Mouse (Mus musculus) liver, postnatal 0 days (tissue): ENCODE measurements at regions not wholly inside any gene's neighbourhood (a gene's known extent, or its start where the extent isn't known, plus 50 kb on each side); places are given as distances from the start of the nearest gene placed in this dataset.
A peak's percentile ranks its signal among the peaks of the same experiment; 100 is the strongest.

Experiments used
- ATAC-seq: fragments of 200-750 bp; cut with Nextera tagmentation; 2 replicates; pipeline ENCODE4 v1.8.0; 2017; ENCODE audit warnings: mild to moderate bottlenecking, moderate library complexity
- DNase-seq: peaks from one replicate; pipeline ENCODE4 v3.0.0-alpha.2; 2016
- H3K27ac ChIP-seq: fragments of 300-500 bp; sonication (generic); 2 replicates; pipeline ENCODE4 v1.5.1; 2014; ENCODE audit warnings: antibody characterized with exemption, moderate library complexity, mild to moderate bottlenecking, low read depth
- H3K27me3 ChIP-seq: fragments of 300-500 bp; sonication (generic); 2 replicates; pipeline ENCODE4 v1.6.1; 2014; ENCODE audit warnings: low read length, control low read depth, mixed read lengths; ENCODE audit not compliant: insufficient read depth
- H3K36me3 ChIP-seq: fragments of 300-500 bp; sonication (generic); replicated peaks from 2 replicates; pipeline ENCODE4 v1.6.1; 2014; ENCODE audit warnings: mild to moderate bottlenecking, control low read depth, low read length, moderate library complexity, mixed read lengths; ENCODE audit not compliant: insufficient read depth
- H3K4me1 ChIP-seq: fragments of 300-500 bp; sonication (generic); 2 replicates; pipeline ENCODE4 v1.6.1; 2014; ENCODE audit warnings: antibody characterized with exemption, mild to moderate bottlenecking, control low read depth; ENCODE audit not compliant: insufficient read depth
- H3K4me2 ChIP-seq: fragments of 300-500 bp; sonication (generic); 2 replicates; pipeline ENCODE4 v1.6.1; 2014; ENCODE audit warnings: low read depth, mild to moderate bottlenecking, low read length, moderate library complexity, mixed read lengths
- H3K4me3 ChIP-seq: fragments of 300-500 bp; sonication (generic); 2 replicates; pipeline ENCODE4 v1.5.1; 2014; ENCODE audit warnings: low read depth, low read length
- H3K9ac ChIP-seq: fragments of 300-500 bp; sonication (generic); replicated peaks from 2 replicates; pipeline ENCODE4 v1.6.1; 2014; ENCODE audit warnings: mild to moderate bottlenecking, moderate library complexity
- H3K9me3 ChIP-seq: fragments of 300-500 bp; sonication (generic); 2 replicates; pipeline ENCODE4 v1.6.1; 2016; ENCODE audit warnings: mild to moderate bottlenecking, control low read depth, low read length, mixed read lengths
- CTCF ChIP-seq: sonication (generic); IDR thresholded peaks from 2 replicates; pipeline ENCODE4 v1.5.1; 2016; ENCODE audit warnings: antibody characterized with exemption, low read depth
- EP300 ChIP-seq: IDR thresholded peaks from 2 replicates; pipeline ENCODE4 v1.6.1; 2016; ENCODE audit warnings: antibody characterized with exemption, low read depth, mild to moderate bottlenecking
- WGBS: fragments of 180-500 bp; shearing (Covaris S2); extraction: QIAGEN DNeasy Blood & Tissue Kit; methylation state at CpG from one replicate; pipeline ENCODE4 v1.1.7; 2014; ENCODE audit not compliant: insufficient replicate concordance; 5-methylcytosine and 5-hydroxymethylcytosine counted together

DNA sequence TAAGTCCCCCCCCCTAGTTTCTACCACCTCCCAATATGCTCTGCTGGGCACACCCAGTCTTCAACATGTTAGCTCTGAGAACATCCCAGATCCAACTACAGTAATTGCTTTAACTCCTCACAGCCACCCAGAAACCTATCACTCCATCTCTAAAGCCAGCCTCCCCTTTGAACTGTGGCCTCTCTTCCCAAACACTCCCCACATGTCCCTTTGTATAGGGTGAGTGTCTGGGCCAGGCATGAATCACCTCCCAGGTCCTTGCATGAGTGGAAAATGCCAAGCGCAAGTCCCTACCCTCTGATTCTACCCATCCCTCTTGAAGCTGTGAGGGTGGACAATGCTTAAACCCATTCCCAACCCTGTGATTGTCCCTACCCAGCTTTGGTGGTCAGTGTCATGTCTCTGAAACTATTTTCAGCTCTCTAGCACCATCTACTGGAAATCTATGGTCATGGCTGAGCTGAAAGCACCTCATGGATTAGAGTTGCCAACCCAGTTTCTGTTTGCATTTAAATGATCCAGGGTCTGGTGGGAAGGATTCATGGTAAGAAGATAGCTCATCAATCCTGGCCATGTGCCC, 162.6 kb upstream of the Nckap5 start:
- no peak for DNase-seq
- Histone ChIP-seq H3K4me3 (no peak overlapping the region), H3K36me3 (no peaks in the 10 kb centered on the region), H3K4me1 (no peaks in the 10 kb centered on the region), H3K27ac (no peak overlapping the region), H3K27me3 (no peaks in the 10 kb centered on the region), H3K4me2 (no peak overlapping the region), H3K9me3 (no peaks in the 10 kb centered on the region), H3K9ac (no peak overlapping the region)
- no peak for ATAC-seq
- TF ChIP-seq CTCF: peak; percentile 75
- no peak for TF ChIP-seq EP300
- 81% methylated on average over 1 of the region's 1 CpGs for WGBS

GRCm38 (mm10) chr1:126992441-126992840, 161.8 kb upstream of the Nckap5 start:
- 76% methylated on average over 4 of the region's 4 CpGs for WGBS
- TF ChIP-seq CTCF (no peak), EP300 (no peak)

GRCm38 (mm10) chr1:126982805-126983204, 152.2 kb upstream of the Nckap5 start:
- WGBS: 80% methylated on average over 5 of the region's 5 CpGs
- TF ChIP-seq CTCF: no peak
- TF ChIP-seq EP300: no peak
- Histone ChIP-seq H3K36me3 (no peaks in the 10 kb centered on the region), H3K9me3 (no peaks in the 10 kb centered on the region), H3K27me3 (no peaks in the 10 kb centered on the region), H3K9ac (no peak overlapping the region), H3K27ac (no peak overlapping the region), H3K4me3 (no peak overlapping the region), H3K4me1 (no peaks in the 10 kb centered on the region), H3K4me2 (no peak overlapping the region)
- ATAC-seq: no peak
- DNase-seq: no peak

More at GRCm38 (mm10) chr1:126992441-126992840, 161.8 kb upstream of the Nckap5 start:
- Histone ChIP-seq H3K9ac (no peak overlapping the region), H3K4me3 (no peak overlapping the region), H3K4me1 (no peaks in the 10 kb centered on the region), H3K27me3 (no peaks in the 10 kb centered on the region), H3K36me3 (no peaks in the 10 kb centered on the region), H3K4me2 (no peak overlapping the region), H3K9me3 (no peaks in the 10 kb centered on the region), H3K27ac (no peak overlapping the region)
- no peak for DNase-seq
- ATAC-seq: no peak

DNA sequence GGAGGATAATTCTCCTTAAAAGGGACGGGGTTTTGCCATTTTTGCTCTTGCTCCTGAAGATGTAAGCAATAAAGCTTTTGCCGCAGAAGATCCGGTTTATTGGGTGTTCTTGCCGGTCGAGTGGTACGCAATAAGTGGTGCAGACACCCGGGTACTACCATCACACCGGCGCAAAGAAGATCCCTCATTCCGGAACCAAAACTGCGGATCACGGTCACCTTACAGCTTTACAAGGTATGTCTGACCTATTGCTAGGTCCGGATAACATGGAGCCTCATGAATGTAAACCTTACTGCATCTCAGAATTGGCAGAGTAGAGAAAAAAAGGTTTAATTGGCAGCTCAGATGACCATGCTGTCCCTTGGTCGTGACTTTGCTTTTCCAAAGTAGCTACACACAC, 149.7 kb upstream of the Nckap5 start:
- H3K9ac ChIP-seq: no peak overlapping the region
- H3K4me2 ChIP-seq: no peak overlapping the region
- no peak for TF ChIP-seq CTCF
- H3K4me3 ChIP-seq: no peak overlapping the region
- H3K9me3 ChIP-seq: no peaks in the 10 kb centered on the region
- H3K27ac ChIP-seq: no peak overlapping the region
- WGBS: 87% methylated on average over 14 of the region's 14 CpGs
- H3K36me3 ChIP-seq: no peaks in the 10 kb centered on the region
- H3K27me3 ChIP-seq: no peaks in the 10 kb centered on the region
- no peaks in the 10 kb centered on the region for H3K4me1 ChIP-seq
- ATAC-seq: no peak
- DNase-seq: no peak

DNA sequence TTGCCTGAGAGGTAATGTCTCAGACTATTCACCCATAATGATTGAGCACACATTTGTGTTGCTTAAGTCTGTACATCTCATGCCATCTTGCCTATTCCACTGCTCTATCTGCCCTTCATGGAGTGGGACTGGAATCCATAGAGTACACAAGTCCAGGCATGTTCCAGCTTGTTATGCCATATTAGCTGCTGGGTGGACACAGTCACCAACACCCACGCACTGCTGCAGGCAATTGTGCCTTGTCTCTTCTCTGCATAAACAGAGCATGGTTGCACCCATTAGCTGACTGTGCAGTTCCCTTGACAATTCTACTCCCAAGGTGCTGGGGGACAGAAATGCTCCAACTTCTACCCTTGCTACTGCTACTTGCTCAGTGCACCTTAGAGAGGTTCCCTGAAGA, 143.3 kb upstream of the Nckap5 start:
- ATAC-seq: no peak
- 88% methylated on average over 1 of the region's 1 CpGs for WGBS
- TF ChIP-seq CTCF: no peak
- no peak for TF ChIP-seq EP300
- DNase-seq: no peak
- no peak overlapping the region for H3K4me2 ChIP-seq
- no peak overlapping the region for H3K4me3 ChIP-seq
- H3K27me3 ChIP-seq: no peaks in the 10 kb centered on the region
- H3K27ac ChIP-seq: no peak overlapping the region
- no peaks in the 10 kb centered on the region for H3K4me1 ChIP-seq
- H3K9ac ChIP-seq: no peak overlapping the region
- H3K9me3 ChIP-seq: no peaks in the 10 kb centered on the region
- H3K36me3 ChIP-seq: no peaks in the 10 kb centered on the region

- no peak for ATAC-seq
- H3K36me3 ChIP-seq: no peaks in the 10 kb centered on the region
- no peak for DNase-seq
- no peak overlapping the region for H3K9ac ChIP-seq
- no peaks in the 10 kb centered on the region for H3K27me3 ChIP-seq
- 70% methylated on average over 10 of the region's 10 CpGs for WGBS
- H3K4me1 ChIP-seq: no peaks in the 10 kb centered on the region
- H3K4me2 ChIP-seq: no peak overlapping the region
- TF ChIP-seq CTCF: no peak
- TF ChIP-seq EP300: no peak
- no peaks in the 10 kb centered on the region for H3K9me3 ChIP-seq
- H3K27ac ChIP-seq: no peak overlapping the region
- no peak overlapping the region for H3K4me3 ChIP-seq
Observed at GRCm38 (mm10) chr1:126971777-126972421, 141.3 kb upstream of the Nckap5 start.
